Mouse (Mus musculus) spleen, postnatal 36 days (tissue): ENCODE data around the gene Ankrd63.

Source experiments
- DNase-seq, 2 experiments: peaks; one replicate each; pipeline ENCODE4 v3.0.0; 2022; ENCODE audit warnings: low spot score in 2 of 2, mixed read lengths in 1 of 2

Ankrd63 gene

DNA sequence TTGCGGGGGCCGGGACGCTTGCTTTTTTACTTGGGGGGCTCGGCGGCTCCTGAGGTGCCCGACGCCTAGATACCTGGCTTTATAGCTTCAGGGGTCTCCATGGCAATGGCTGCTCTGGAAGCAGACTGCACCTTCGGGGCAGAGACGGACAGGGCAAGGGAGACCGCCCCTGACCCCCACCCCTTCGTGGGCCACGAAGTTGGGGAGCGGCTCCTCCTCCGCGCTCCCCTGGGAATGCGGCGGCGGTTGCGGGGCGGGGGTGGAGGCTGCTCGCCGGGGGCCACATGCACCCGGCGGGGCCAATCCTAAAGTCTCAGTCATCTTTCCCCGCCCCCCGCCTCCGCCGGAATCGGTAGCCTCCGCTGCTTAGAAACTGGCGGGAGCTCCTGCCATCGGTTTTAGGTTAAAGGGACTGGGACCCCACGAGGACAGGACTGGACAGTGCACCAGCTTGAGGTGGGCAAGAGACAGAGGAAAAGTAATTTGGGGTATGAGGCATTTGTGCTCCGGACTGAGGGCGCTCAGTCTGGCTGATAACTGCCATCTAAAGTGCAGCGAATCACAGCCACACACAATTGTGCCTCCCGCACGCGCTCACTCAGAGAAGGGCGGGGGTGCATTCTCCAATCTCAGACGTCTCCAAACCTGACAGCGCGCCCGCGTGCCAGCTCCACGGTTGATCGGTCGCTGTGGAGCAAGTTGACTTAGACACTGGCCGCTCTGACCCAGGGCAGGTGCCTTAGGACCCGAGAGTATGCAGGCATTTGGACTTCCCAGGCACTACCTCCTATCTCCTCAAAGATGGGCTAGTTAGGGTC, at the start of gene Ankrd63:
Gene Ankrd63 (minus strand): TSS at position 51 of the 818 bp plus-strand sequence.
- peak in 1 of 2 experiments; percentile 22 for DNase-seq

GRCm38 (mm10) chr2:118752792-118753108, 49.0 kb upstream of the Ankrd63 start:
- no peak for DNase-seq

GRCm38 (mm10) chr2:118751896-118752791, 48.4 kb upstream of the Ankrd63 start:
- DNase-seq = no peak

DNA sequence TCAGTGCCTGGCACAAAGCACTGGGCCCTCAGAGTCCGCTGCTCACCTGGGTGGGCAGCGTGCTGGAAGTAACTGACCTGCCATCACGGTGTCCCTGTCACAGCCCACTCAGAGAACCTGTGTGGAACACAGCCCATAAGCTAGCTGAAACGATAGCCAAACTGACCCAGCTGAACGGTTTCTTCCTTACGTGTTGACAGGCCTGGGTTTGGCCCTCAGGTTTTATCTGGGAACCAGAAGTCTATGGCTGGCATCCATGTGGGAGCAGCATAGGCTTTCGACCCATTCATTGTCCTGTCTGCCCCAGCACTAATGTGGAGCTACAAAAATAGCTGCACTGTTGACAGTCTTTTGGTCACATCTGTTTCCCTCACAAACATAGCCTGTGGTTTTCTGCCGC, 46.7 kb upstream of the Ankrd63 start:
- DNase-seq = no peak

DNA sequence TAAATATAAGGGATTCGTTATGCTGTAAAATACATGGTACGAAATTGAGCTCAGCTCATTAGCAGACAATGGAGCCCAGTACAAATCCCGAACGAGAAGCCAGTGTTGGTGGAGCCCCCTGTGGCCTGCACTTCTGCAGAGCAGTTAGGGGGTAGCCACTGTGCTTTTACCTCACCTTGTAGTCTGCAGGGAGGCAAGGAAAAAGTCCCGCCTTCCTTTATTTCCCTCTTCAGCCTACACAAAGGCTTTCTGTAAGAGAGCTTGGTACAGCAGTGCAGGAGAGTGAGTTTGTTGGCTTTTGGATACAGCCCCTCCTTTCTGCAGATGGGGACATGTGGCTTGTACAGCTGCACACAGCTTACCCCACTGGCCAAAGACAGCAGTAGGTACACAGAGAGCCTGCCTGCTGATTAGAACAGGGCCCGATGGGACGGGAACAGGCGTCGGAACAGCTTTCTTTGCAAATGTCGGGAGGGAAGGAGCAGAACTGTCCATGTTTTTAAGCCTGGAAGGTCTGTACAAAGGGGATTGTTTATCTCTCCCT, 45.6 kb upstream of the Ankrd63 start:
- no peak for DNase-seq

DNA sequence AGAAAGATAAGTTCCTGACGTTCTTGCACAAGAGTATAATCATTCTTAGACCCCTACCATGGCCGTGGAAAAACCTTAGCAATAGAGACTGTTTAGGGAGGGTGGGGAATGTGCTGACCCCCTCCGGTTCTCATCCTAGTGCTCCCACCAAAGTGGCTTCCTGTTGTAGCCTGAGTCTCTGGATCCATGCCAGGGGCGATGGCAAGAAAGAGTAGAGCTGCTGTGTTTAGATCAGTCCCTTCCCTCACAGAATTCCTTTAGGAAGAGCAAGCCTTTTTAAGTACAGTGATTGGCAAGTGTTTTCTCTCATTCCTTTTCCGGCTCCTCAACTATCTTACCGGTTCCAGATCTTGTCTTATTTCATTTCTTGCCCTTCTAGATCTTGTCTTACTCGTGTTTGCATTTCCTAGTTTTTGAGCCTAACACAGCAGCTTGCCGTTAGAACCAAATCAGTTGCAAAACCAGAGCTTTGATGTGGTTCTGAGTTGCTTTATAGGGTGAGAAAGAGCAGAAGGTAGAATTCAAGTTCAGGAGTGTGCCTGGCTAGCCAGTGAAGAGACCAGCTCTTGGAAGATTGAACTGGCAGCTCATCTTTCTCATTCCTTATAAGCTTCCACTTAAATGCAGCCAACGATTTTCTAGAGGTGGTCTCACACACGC, 43.7 kb upstream of the Ankrd63 start:
- DNase-seq = no peak

GRCm38 (mm10) chr2:118745915-118746901, 42.4 kb upstream of the Ankrd63 start:
- peak; percentile 42 to 45 for DNase-seq

DNA sequence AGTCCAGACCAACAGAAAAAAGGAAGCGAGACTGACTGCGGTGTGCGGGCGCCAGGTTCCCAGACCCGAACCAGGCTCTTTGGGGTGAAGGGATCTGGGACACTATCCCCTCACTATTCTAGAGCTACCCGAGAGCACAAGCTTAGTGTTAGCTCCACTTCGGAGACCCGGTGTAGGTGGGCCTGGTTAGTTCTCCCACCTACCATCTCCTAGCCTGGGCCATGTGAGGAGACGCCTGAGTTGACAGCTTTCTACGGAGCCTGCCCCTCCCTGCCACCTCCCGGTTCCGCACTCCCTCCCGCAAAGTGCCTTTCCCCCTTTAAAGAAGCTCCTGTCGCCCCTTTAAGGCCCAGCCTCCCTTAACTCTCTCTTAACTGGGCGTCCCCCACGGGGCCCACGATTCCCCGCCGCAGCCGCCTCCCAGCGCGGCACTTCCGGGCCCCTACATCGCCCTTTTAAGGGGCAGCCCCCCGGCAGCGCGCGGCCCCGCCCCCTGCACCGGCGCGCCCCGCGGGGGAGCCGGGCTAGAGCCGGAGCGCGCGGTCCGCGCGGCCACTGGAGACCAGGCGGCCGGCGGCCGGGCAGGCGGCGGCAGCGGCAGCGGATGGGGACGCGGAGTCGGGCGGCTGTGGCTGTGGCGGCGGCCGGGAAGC, 41.6 kb upstream of the Ankrd63 start, which contains the start of gene Inafm2:
Gene Inafm2 (plus strand): TSS at position 527 of the 653 bp plus-strand sequence.
- peak; percentile 93 to 94 for DNase-seq

GRCm38 (mm10) chr2:118744621-118745020, 40.9 kb upstream of the Ankrd63 start:
- no peak for DNase-seq

- DNase-seq = peak in 1 of 2 experiments; percentile 51
Measured at GRCm38 (mm10) chr2:118743261-118743943, 39.6 kb upstream of the Ankrd63 start.

GRCm38 (mm10) chr2:118741183-118741582, 37.4 kb upstream of the Ankrd63 start:
- no peak for DNase-seq

DNA sequence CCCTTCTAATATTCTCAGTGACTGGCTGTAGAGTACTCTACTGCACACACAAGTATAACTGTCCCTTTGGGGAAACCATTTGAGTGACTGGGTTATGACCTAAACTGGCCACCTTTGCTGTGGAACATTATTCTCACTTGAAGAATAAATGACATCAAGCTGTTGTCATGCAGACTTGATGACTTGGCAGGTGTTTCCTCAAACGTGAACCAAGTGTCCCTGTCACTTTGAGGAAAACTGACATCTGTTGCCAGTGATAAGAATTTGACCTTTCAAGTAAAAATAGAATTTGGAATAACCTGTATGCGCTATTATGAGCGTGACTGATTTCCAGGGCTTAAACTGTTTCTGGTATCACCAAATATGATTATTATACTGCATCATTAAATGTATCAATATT, 36.6 kb upstream of the Ankrd63 start:
- DNase-seq = no peak

DNA sequence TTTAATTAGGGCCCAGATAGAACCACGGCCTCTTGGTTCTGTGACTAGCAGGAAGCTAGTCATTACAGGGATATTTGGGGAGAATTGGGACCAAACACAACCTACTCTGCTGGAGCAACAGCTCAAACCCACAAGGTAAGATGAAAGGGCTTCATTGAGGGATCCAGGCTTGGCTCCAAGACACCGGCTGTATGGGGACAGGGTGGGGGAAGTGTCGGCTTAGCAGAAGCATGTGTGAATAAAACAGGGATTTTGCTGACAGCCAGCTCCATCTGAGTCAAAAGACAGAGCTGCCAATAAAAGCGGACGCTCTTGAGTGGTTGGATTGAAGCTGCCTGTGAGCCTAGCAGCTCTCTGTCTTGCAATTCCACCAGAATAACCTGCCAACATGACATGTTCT, 29.6 kb upstream of the Ankrd63 start:
- no peak for DNase-seq

DNA sequence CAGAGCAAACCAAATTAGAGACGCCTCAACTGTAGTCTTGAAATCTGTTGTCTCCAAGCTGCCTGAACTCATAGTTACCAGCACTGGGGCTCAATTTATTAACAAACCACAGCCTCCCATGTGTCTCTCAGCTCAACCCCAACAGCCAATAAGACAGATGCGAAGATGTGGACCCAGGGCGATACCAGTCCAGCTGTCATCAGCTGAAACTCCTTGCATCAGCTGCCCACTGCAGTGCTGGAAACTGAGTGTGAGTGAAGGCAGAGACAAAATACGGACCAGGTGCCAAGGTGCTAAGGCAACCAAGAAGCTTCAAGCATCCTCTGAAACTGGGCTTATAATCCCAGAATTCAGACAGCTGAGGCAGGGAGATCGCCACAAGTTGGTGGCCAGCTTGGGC, 28.2 kb upstream of the Ankrd63 start:
- DNase-seq = no peak

DNA sequence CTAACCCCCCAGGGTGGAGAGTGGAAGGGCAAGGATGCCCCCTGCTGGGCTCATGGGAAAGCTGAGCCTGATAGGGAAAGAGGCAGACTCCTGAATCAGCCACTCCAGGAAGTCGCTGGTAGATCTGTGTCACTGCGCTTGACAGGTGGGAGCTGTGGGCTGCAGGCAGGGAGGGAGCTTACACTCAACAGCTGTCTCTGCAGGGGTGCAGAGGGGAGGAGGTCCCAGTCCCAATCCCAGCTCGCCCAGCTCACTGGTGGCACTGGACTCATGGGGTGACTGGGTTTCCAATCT, 26.8 kb upstream of the Ankrd63 start:
- DNase-seq = peak; percentile 56 to 71

- DNase-seq = no peak
Measured at GRCm38 (mm10) chr2:118729816-118730621, 26.3 kb upstream of the Ankrd63 start.

GRCm38 (mm10) chr2:118729194-118729593, 25.4 kb upstream of the Ankrd63 start:
- DNase-seq = peak in 1 of 2 experiments; percentile 45

DNA sequence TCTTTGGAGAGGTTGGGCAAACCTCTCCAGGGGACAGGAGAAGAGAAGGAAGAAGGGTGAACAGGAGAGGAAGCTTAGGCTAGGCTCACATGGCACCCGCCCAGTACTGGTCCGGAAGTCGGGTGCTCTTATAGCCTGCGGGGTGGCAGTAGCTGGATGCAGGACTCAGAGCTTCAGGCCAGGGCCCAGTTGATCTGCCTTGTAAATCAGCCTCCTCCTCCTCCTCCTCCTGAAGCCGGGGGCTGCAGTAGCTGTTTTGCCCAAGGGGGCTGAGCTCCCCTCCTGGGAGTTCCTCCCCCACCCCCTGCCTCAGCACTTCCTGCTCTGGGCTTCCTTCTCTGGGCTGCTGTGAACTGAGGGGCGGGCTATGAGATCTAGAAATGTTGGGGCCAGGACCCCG, 24.6 kb upstream of the Ankrd63 start, which contains the start of gene Plcb2:
Gene Plcb2 (minus strand): TSS at position 102 of the 400 bp plus-strand sequence.
- peak; percentile 78 to 80 for DNase-seq

DNA sequence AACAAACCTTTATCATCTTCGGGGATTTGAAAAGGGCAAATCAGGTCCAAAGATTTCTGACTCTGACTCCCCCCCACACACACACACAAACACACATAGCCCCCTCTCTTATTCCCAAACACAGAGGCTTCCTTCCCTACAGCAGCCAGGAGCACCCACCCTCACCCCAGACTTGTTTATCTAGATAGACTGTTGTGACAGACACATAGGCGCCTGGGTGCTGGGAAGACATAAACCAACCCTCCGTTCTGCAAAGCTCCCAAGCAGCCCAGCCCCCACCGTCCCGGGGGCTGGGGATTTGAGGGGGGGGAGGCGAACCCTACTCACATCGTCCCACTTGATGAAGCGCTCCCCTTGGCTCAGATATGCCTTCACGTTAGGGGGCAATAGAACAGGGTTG, 24.1 kb upstream of the Ankrd63 start:
- no peak for DNase-seq
